Mouse (Mus musculus): ENCODE results near the gene Mab21l1. TPM values are rescaled to one million over a fixed set of nuclear protein-coding genes. Genes with fewer than 3 reads are reported as not detected.

The Mab21l1 gene
- polyA plus RNA-seq, 1 experiment from 2014 or later: 35.5 TPM

- no peak for ATAC-seq (ENCODE audit: insufficient number of reproducible peaks, low FRiP score, low TSS enrichment, low read depth)
- peaks cover 14% of the 10 kb centered on the region for H3K4me1 ChIP-seq
- H3K36me3 ChIP-seq: no peaks in the 10 kb centered on the region
- no peak overlapping the region for H3K4me3 ChIP-seq (replicated peaks)
- no peaks in the 10 kb centered on the region for H3K27me3 ChIP-seq
- H3K27ac ChIP-seq (replicated peaks): no peak overlapping the region
- no peaks in the 10 kb centered on the region for H3K9me3 ChIP-seq (replicated peaks)
- H3K9ac ChIP-seq: no peak overlapping the region
- no peak overlapping the region for H3K4me2 ChIP-seq (replicated peaks)
Observed at GRCm38 (mm10) chr3:55819598-55819997, 37.3 kb downstream of the Mab21l1 start.

DNA sequence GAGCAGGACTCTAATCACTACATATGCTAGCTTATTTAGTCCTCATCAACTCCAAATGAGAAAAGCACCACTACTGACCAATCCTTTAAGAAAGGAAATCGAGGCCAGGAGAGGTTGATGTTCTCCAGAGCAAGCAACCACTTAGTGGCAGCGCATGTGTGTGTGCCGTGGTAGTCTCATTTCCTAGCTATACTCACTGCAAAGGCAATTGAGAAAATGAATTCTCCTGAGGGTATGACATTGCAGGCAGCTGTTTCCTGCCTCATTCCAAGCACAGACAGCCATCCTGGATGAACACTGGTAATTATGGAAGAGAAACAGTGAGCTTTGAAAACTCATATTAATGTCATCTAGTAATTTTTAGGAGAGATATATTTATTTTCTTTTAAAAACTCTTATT is 42.6 kb downstream of the Mab21l1 start:
- H3K4me2 ChIP-seq (replicated peaks): no peak overlapping the region
- no peak overlapping the region for H3K4me3 ChIP-seq (replicated peaks)
- no peak for ATAC-seq (ENCODE audit: insufficient number of reproducible peaks, low FRiP score, low TSS enrichment, low read depth)
- H3K27me3 ChIP-seq: no peaks in the 10 kb centered on the region
- WGBS: 31% methylated on average over 3 of the region's 3 CpGs
- no peaks in the 10 kb centered on the region for H3K4me1 ChIP-seq
- H3K27ac ChIP-seq (replicated peaks): no peak overlapping the region
- no peaks in the 10 kb centered on the region for H3K9me3 ChIP-seq (replicated peaks)
- H3K9ac ChIP-seq: no peak overlapping the region
- H3K36me3 ChIP-seq: no peaks in the 10 kb centered on the region

DNA sequence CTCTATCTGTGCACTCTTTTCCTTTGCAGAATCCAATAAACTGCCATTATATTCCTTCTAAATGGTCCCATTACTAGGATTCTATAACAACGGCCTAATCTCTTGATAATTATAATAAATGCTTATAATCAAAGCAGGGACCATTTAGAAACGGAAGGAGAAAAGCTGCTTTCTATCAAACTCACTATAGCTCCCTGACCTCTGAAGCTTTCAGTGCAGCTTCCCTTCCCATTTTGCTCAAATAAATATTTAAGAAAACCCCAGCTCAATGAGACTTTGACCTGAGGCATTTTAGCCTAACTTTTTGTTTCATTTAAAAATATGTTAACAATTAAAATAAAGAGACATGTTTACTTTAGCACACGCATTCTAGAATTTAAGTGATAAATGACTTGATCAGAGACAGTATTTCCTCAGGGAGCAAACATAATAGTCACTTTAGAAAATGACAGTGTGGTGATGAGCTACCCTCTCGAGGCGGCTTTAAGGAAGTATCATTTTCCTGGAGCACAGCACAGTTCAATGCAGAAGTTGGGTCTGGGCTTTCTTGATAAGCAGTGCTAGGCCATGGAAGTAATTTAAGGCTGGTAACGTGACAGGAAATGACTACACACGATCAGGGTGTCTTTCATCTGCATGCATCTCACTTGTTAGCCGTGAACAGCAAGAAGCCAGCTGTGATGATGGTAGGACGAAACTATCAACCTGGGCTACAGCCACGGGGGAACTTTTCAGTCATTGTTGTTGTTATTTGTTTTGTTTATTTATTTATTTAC is 46.4 kb downstream of the Mab21l1 start:
- Histone ChIP-seq H3K9ac (no peak overlapping the region), H3K4me1 (no peaks in the 10 kb centered on the region), H3K4me2 (replicated peaks) (no peak overlapping the region), H3K9me3 (replicated peaks) (no peaks in the 10 kb centered on the region), H3K27me3 (no peaks in the 10 kb centered on the region), H3K4me3 (replicated peaks) (no peak overlapping the region), H3K27ac (replicated peaks) (no peak overlapping the region), H3K36me3 (no peaks in the 10 kb centered on the region)
- 31% methylated on average over 10 of the region's 10 CpGs for WGBS
- no peak for ATAC-seq (ENCODE audit: insufficient number of reproducible peaks, low FRiP score, low TSS enrichment, low read depth)

DNA sequence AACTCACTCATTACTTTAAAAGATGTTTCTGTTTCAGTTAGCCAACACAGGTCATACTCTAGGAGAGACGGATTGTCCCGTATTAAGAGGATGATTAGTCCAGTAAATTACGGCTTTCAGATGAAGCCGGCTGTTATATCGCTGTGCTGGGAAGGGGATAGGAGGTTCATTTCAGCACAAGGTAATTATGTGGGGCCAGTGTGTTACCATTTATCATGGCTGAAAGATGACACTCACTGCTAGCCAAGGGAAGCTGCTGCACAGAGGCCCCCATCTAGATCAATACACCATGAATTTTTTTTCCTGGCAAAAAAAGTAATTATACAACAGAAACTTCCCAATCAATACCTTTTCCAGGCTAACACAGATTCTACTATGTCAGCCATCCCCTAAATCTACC is 47.9 kb downstream of the Mab21l1 start:
- Histone ChIP-seq H3K27me3 (no peaks in the 10 kb centered on the region), H3K27ac (replicated peaks) (no peak overlapping the region), H3K9ac (no peak overlapping the region), H3K36me3 (no peaks in the 10 kb centered on the region), H3K4me2 (replicated peaks) (no peak overlapping the region), H3K4me1 (no peaks in the 10 kb centered on the region), H3K9me3 (replicated peaks) (no peaks in the 10 kb centered on the region), H3K4me3 (replicated peaks) (no peak overlapping the region)
- ATAC-seq (ENCODE audit: insufficient number of reproducible peaks, low FRiP score, low TSS enrichment, low read depth): no peak
- WGBS: 51% methylated on average over 5 of the region's 5 CpGs
